Mouse (Mus musculus) stomach, embryonic 14.5 days (tissue): ENCODE results near the gene Adam22. TPM values are rescaled to one million over a fixed set of nuclear protein-coding genes. Genes with fewer than 3 reads are reported as not detected.

Source experiments
- ATAC-seq: fragments of 200-750 bp; cut with Nextera tagmentation; 2 replicates; pipeline ENCODE4 v1.8.0; 2017; ENCODE audit warnings: low read depth, moderate TSS enrichment; ENCODE audit not compliant: insufficient number of reproducible peaks, insufficient read depth, low FRiP score
- H3K27ac ChIP-seq: fragments of 300-500 bp; sonication (generic); 2 replicates; pipeline ENCODE4 v1.5.1; 2014; ENCODE audit warnings: mild to moderate bottlenecking, low read length, moderate library complexity, mixed read lengths
- H3K27me3 ChIP-seq: fragments of 300-500 bp; sonication (generic); 2 replicates; pipeline ENCODE4 v1.6.1; 2014; ENCODE audit warnings: low read length, control low read depth, mixed read lengths; ENCODE audit not compliant: control insufficient read depth, insufficient read depth
- H3K36me3 ChIP-seq: fragments of 300-500 bp; sonication (generic); 2 replicates; pipeline ENCODE4 v1.6.1; 2014; ENCODE audit warnings: mild to moderate bottlenecking, control low read depth, low read length, moderate library complexity, mixed read lengths; ENCODE audit not compliant: control insufficient read depth, insufficient read depth
- H3K4me1 ChIP-seq: fragments of 300-500 bp; sonication (generic); 2 replicates; pipeline ENCODE4 v1.6.1; 2014; ENCODE audit warnings: low read length, control low read depth, mixed read lengths; ENCODE audit not compliant: control insufficient read depth, insufficient read depth
- H3K4me2 ChIP-seq: fragments of 300-500 bp; sonication (generic); replicated peaks from 2 replicates; pipeline ENCODE4 v1.6.1; 2014; ENCODE audit warnings: low read depth, low read length, control low read depth
- H3K4me3 ChIP-seq: fragments of 300-500 bp; sonication (generic); 2 replicates; pipeline ENCODE4 v1.5.1; 2014; ENCODE audit warnings: low read depth, low read length, control low read depth
- H3K9ac ChIP-seq: fragments of 300-500 bp; sonication (generic); replicated peaks from 2 replicates; pipeline ENCODE4 v1.6.1; 2014; ENCODE audit warnings: low read depth, mild to moderate bottlenecking, control low read depth, low read length, moderate library complexity, mixed read lengths
- H3K9me3 ChIP-seq: fragments of 300-500 bp; sonication (generic); 2 replicates; pipeline ENCODE4 v1.6.1; 2016; ENCODE audit warnings: low read depth, low read length, control low read depth; ENCODE audit not compliant: control insufficient read depth
- WGBS: fragments of 180-500 bp; shearing (Covaris S2); extraction: QIAGEN DNeasy Blood & Tissue Kit; methylation state at CpG from one replicate; pipeline ENCODE4 v1.1.7; 2014; 5-methylcytosine and 5-hydroxymethylcytosine counted together
- polyA plus RNA-seq: library from polyadenylated mRNA; unstranded; fragments of >200 nt; fragmentation: Nextera tagmentation; extraction: Ambion mirVana; gene quantifications from 2 replicates; pipeline ENCODE4 v1.2.1, GENCODE M21; 2014

Gene Adam22
- 13.4 TPM in 2 replicates for polyA plus RNA-seq

DNA sequence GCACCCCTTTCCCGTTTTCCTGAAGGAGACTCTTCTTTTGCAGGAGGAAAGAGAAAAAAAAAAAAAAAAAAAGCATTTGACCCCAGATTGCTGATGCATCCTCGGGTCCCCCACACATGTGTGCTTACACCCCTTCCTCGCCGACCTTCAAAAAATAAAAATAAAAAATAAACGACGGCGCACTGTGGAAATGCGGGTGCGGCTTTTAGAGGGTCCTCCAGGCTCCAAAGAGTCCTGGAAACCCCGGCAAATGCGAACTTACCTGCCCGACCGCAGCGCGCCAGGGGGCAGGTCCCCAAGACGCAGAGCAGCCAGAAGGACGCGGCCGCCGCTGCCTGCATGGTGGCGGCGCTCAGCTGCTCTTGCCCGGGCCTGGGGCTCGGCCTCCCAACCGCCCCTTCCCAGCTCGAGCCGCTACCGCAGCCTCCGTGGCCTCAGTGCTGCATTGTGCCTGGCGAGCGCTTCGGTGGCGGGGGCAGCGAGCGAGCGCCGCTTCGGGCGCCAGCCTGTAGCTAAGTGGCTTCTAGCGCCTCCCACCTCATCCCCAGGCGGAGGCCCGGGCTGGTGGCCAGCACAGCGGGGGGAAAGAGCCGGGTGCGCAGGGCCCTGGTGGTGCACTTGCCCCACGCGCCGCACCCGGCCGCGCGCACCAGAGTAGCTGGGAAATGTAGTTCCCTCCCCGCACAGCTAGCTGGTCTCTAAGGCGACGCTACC lies at the start of gene Adam22:
TSS of gene Adam22 (minus strand) at position 547 of the 714 bp plus-strand sequence.
- peak within 1 kb of the TSS; percentile 57 for H3K9ac ChIP-seq
- H3K9me3 ChIP-seq: no peaks in the 10 kb centered on the region
- H3K36me3 ChIP-seq: no peaks in the 10 kb centered on the region
- ATAC-seq: peak; percentile 94
- H3K4me3 ChIP-seq: peak within 1 kb of the TSS; percentile 65
- H3K27ac ChIP-seq: peak within 1 kb of the TSS; percentile 39; the same call in 1 of the 2 replicates
- under 1% methylated on average over 53 of the region's 55 CpGs for WGBS
- no peaks in the 10 kb centered on the region; the same call in 1 of the 2 replicates for H3K4me1 ChIP-seq
- H3K4me2 ChIP-seq: peak within 1 kb of the TSS; percentile 92
- no peaks in the 10 kb centered on the region for H3K27me3 ChIP-seq

DNA sequence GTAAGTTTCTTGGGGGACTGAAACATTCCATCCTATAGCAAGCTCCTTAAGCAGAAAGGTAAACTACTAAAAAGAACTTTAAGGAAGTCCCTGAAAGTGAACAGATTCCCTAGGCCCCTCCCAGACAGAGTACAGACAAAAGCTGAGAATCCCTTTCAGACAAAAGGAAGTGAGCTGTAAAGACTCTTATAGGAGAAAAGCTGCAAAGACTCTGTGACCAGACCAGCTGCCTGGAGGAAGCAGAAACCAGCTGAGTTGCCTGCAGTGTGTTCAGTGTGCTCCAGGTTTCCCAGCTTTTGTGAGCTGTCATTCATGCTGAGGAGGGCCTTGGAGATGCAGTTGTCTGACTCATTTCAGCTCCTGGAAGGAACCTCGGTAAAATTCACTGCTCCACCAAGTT lies 49.5 kb upstream of the Adam22 start:
- Histone ChIP-seq H3K36me3 (peaks cover 22% of the 10 kb centered on the region; the same call in 1 of the 2 replicates), H3K9ac (no peak overlapping the region), H3K27ac (no peak overlapping the region), H3K4me3 (no peak overlapping the region), H3K9me3 (no peaks in the 10 kb centered on the region), H3K27me3 (no peaks in the 10 kb centered on the region), H3K4me2 (no peak overlapping the region), H3K4me1 (0 out of 2 replicates have a peak, but pooled peaks cover 2% of the 10 kb centered on the region)
- ATAC-seq: no peak
- 56% methylated on average over 1 of the region's 1 CpGs for WGBS

DNA sequence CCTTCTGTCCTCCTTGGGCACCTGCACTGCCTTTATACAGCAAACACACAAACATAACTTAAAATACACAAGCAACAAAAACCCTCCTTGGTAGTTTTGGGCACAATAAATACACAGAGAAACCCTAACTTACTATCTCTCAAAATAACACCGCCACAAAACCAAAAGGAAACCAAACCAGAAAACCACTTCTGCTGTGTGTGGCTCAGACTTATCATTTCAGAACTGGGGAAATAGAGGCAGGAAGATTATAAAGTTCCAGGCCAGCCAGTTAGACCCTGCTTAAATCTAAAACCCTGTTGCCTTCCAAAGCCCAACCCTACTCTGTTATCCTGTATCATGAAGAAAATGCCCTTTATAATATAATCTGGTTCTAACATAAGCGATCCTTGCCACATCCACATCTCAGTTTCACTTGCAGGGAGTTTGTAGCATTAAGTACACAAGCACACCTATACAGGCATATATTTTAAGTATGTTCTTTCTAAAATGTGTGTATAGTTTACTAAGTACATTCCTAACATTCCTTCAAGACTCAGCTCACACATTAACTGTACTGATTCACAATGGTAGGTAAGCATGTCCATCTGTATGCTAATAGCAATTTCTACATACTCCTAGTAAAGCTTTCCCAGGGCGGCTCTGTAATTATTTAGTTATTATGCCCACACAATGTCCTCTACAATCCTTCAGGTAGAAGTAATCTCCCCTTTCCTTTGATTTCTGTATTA lies 48.9 kb upstream of the Adam22 start:
- 0 out of 2 replicates have a peak, but pooled peaks cover 2% of the 10 kb centered on the region for H3K4me1 ChIP-seq
- H3K9ac ChIP-seq: no peak overlapping the region
- no peak overlapping the region for H3K4me2 ChIP-seq
- no peaks in the 10 kb centered on the region for H3K9me3 ChIP-seq
- H3K4me3 ChIP-seq: no peak overlapping the region
- peaks cover 22% of the 10 kb centered on the region; the same call in 1 of the 2 replicates for H3K36me3 ChIP-seq
- ATAC-seq: no peak
- H3K27ac ChIP-seq: no peak overlapping the region
- H3K27me3 ChIP-seq: no peaks in the 10 kb centered on the region
- 85% methylated on average over 3 of the region's 3 CpGs for WGBS

DNA sequence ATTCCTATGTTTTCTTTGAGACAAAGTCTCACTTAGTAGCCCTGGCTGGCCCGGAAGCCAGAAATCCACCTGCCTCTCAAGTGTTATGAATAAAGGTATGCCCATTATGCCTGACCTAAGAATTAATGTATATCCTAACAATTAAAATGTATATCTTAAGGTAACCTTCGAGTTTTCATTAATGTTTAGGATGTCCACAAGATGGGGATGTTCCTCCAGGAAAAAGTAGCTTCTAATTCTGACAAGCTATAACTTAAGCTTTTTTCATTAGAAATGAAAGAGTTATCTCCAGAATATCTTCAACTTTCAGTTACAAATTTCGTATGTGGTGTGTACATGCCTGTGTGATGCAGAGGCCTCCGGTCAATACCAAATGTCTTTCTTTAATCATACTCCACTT lies 40.8 kb upstream of the Adam22 start:
- H3K4me2 ChIP-seq: no peak overlapping the region
- H3K36me3 ChIP-seq: peaks cover 47% of the 10 kb centered on the region
- H3K4me3 ChIP-seq: no peak overlapping the region
- H3K27me3 ChIP-seq: no peaks in the 10 kb centered on the region
- no peaks in the 10 kb centered on the region for H3K4me1 ChIP-seq
- no peak for ATAC-seq
- H3K9me3 ChIP-seq: no peaks in the 10 kb centered on the region
- no peak overlapping the region for H3K9ac ChIP-seq
- no peak overlapping the region for H3K27ac ChIP-seq
- 89% methylated on average over 4 of the region's 4 CpGs for WGBS

DNA sequence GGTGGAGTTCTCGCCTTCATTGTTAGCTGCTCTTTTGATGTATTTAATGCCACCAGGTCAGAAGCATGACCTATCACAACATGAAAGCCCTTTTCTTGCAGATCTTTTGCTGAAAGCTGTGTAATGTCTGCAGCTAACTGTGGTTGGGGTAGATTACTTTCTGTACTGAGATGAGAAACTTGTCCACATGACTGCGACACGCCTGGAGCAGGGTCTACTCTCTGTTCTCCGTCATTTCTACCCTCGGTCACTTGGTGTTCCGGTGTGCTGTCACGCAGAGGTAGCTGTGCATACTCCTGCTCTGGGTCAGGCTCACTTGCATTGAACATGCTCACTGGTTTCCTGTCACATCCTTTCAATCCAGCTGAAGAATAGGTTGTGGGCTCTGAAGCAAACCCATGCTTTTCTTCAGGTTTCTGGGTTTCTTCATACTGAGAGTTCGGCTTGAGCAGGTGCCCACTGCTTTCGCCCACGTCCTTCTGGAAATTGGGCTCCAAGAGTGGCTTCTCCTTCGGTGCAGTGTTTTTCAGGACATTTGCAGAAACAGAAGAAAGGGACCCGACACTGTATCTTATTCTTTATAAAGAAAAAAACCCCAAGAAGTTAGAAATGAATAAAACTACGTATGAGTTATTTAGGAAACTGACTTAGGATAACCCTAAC lies 29.8 kb upstream of the Adam22 start:
- Histone ChIP-seq H3K27ac (no peak overlapping the region), H3K27me3 (no peaks in the 10 kb centered on the region), H3K4me2 (no peak overlapping the region), H3K4me1 (no peaks in the 10 kb centered on the region), H3K9me3 (no peaks in the 10 kb centered on the region), H3K9ac (no peak overlapping the region), H3K36me3 (peaks cover 32% of the 10 kb centered on the region), H3K4me3 (no peak overlapping the region)
- no peak for ATAC-seq
- 96% methylated on average over 13 of the region's 13 CpGs for WGBS

DNA sequence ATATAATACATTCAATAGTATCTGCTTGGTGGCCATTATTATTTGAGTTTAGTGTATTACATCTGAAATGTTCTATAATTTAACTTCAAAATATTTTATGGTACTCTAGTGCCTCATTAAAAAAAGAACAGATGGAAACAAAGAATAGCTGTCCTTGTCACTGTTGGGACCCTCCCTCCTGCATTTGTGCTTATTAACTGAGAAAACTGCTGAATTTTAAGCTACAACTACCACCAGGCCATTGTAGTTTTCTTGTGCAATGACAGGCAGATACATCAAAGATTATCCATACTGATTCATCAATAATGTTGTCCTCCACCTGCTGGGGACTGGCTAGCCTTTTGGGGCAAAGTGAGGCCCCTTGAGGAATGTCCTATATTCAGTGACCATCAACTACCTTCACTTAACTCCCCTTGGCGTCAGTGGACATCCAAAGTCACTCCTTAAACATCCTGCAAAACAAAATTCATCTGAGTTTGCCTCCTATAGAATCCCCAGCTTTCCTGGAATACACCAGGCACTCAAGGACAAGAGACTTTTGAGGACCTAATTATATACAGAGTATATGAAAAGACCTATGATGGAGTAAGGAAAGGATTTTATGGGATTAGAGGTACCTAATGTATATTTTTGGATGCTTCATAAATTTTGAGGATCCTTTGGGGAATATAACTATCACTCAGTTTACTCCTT lies 26.1 kb upstream of the Adam22 start:
- no peaks in the 10 kb centered on the region for H3K9me3 ChIP-seq
- no peaks in the 10 kb centered on the region for H3K27me3 ChIP-seq
- no peaks in the 10 kb centered on the region for H3K4me1 ChIP-seq
- no peak overlapping the region for H3K4me2 ChIP-seq
- H3K4me3 ChIP-seq: no peak overlapping the region
- ATAC-seq: no peak
- WGBS: 59% methylated on average over 1 of the region's 1 CpGs
- no peak overlapping the region for H3K9ac ChIP-seq
- no peak overlapping the region for H3K27ac ChIP-seq
- H3K36me3 ChIP-seq: peaks cover 18% of the 10 kb centered on the region

DNA sequence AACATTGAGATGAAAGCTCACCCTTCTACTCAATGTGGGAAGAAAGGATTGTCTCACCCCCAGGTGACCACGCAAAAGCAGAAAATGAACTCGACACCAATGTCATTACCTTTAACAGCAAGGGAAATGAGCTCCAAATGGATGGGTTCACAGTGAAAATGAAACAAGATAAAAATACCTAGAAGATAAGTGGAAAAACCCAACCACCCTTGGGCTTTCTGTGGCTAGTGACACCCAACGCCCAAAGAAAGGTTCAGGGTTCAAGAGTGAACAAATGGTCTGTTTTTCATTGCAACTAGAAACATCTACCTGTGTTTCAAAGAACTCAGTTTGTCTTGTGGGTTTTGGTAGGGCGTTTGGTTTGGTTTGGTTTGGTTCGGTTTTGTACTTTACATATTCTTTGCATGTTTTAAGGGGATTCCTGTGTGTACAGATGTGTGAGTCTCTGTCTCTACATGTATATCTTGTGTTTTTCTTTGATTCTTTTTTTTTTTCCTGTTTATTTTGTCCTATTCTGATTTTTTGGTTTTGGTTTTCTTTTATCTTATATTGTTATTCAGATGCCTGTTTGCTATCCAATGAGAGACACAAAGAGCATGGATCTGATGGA lies 6.4 kb upstream of the Adam22 start:
- Histone ChIP-seq H3K4me1 (no peaks in the 10 kb centered on the region), H3K36me3 (no peaks in the 10 kb centered on the region), H3K9ac (no peak overlapping the region), H3K9me3 (no peaks in the 10 kb centered on the region), H3K27me3 (no peaks in the 10 kb centered on the region), H3K27ac (no peak overlapping the region), H3K4me3 (no peak overlapping the region), H3K4me2 (no peak overlapping the region)
- no peak for ATAC-seq
- 84% methylated on average over 5 of the region's 5 CpGs for WGBS

DNA sequence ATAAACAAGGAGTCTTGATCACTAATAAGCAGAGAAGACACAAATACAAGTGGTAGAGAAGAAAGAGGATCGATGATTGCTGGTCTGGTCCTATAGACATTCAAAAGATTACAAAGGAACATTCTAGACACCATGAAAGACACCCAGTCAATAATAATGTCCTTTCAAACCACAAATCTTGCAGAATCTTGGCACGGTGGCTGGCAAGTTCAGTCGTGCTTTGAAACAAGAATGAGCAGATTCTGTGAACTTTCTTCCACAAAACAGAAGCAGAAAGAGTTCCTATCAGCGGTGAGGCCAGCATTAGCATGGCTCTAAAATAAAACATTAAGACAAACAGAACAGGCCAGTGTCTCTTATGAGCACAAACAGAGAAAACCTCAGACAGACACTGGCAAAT lies 5.5 kb upstream of the Adam22 start:
- Histone ChIP-seq H3K27me3 (no peaks in the 10 kb centered on the region), H3K4me1 (no peaks in the 10 kb centered on the region), H3K27ac (no peak overlapping the region), H3K4me3 (no peak overlapping the region), H3K4me2 (no peak overlapping the region), H3K36me3 (no peaks in the 10 kb centered on the region), H3K9ac (no peak overlapping the region), H3K9me3 (no peaks in the 10 kb centered on the region)
- ATAC-seq: no peak
- 70% methylated on average over 4 of the region's 4 CpGs for WGBS
